Mouse (Mus musculus) lung, postnatal 0 days (tissue): ENCODE measurements around the gene Slc25a21. TPM values are rescaled to one million over a fixed set of nuclear protein-coding genes. Genes with fewer than 3 reads are reported as not detected.

Experiments used
- ATAC-seq: fragments of 200-750 bp; cut with Nextera tagmentation; 2 replicates; pipeline ENCODE4 v1.8.0; 2017; ENCODE audit warnings: moderate library complexity
- DNase-seq: peaks from one replicate; pipeline ENCODE4 v3.0.0-alpha.2; 2016; ENCODE audit warnings: low spot score
- H3K27ac ChIP-seq: fragments of 300-500 bp; sonication (generic); 2 replicates; pipeline ENCODE4 v1.5.1; 2014; ENCODE audit warnings: antibody characterized with exemption, mild to moderate bottlenecking, low read length, mixed read lengths
- H3K27me3 ChIP-seq: fragments of 300-500 bp; sonication (generic); replicated peaks from 2 replicates; pipeline ENCODE4 v1.6.1; 2014; ENCODE audit warnings: low read length, mixed read lengths; ENCODE audit not compliant: insufficient read depth
- H3K36me3 ChIP-seq: fragments of 300-500 bp; sonication (generic); 2 replicates; pipeline ENCODE4 v1.6.1; 2014; ENCODE audit warnings: low read length, mixed read lengths; ENCODE audit not compliant: insufficient read depth
- H3K4me1 ChIP-seq: fragments of 300-500 bp; sonication (generic); 2 replicates; pipeline ENCODE4 v1.6.1; 2014; ENCODE audit warnings: antibody characterized with exemption, low read depth, low read length, mixed read lengths; ENCODE audit not compliant: insufficient read depth
- H3K4me2 ChIP-seq: fragments of 300-500 bp; sonication (generic); replicated peaks from 2 replicates; pipeline ENCODE4 v1.6.1; 2014; ENCODE audit warnings: low read depth, mild to moderate bottlenecking, low read length, moderate library complexity, mixed read lengths
- H3K4me3 ChIP-seq: fragments of 300-500 bp; sonication (generic); 2 replicates; pipeline ENCODE4 v1.5.1; 2014; ENCODE audit warnings: low read depth, low read length
- H3K9ac ChIP-seq: fragments of 300-500 bp; sonication (generic); replicated peaks from 2 replicates; pipeline ENCODE4 v1.6.1; 2014; ENCODE audit warnings: low read depth, mild to moderate bottlenecking
- H3K9me3 ChIP-seq: fragments of 300-500 bp; sonication (generic); 2 replicates; pipeline ENCODE4 v1.6.1; 2016; ENCODE audit warnings: low read length, mixed read lengths
- CTCF ChIP-seq: IDR thresholded peaks from 2 replicates; pipeline ENCODE4 v1.5.1; 2016; ENCODE audit warnings: antibody characterized with exemption, mild to moderate bottlenecking
- EP300 ChIP-seq: IDR thresholded peaks from 2 replicates; pipeline ENCODE4 v1.6.1; 2016; ENCODE audit warnings: antibody characterized with exemption, mild to moderate bottlenecking, control low read depth
- WGBS: fragments of 180-500 bp; shearing (Covaris S2); extraction: QIAGEN DNeasy Blood & Tissue Kit; methylation state at CpG from one replicate; pipeline ENCODE4 v1.1.7; 2014; 5-methylcytosine and 5-hydroxymethylcytosine counted together
- polyA plus RNA-seq: library from polyadenylated mRNA; unstranded; fragments of >200 nt; fragmentation: Nextera tagmentation; extraction: Ambion mirVana; gene quantifications from 2 replicates; pipeline ENCODE4 v1.2.1, GENCODE M21; 2015

Gene Slc25a21
- polyA plus RNA-seq, 1 experiment from 2014 or later = 0.06 TPM

- no peak overlapping the region for H3K4me2 ChIP-seq
- H3K27me3 ChIP-seq = no peaks in the 10 kb centered on the region
- H3K27ac ChIP-seq = no peak overlapping the region
- no peak for TF ChIP-seq CTCF
- no peak for TF ChIP-seq EP300
- no peak for DNase-seq
- 80% methylated on average over 4 of the region's 4 CpGs for WGBS
- no peaks in the 10 kb centered on the region for H3K4me1 ChIP-seq
- H3K36me3 ChIP-seq = no peaks in the 10 kb centered on the region
- no peak overlapping the region for H3K4me3 ChIP-seq
- ATAC-seq = no peak
- H3K9me3 ChIP-seq = no peaks in the 10 kb centered on the region
- H3K9ac ChIP-seq = no peak overlapping the region
These were observed 333.3 kb downstream of the Slc25a21 start for GRCm38 (mm10) chr12:56863873-56864562.

- Histone ChIP-seq H3K4me1 (no peaks in the 10 kb centered on the region), H3K27ac (no peak overlapping the region), H3K4me2 (no peak overlapping the region), H3K9me3 (no peaks in the 10 kb centered on the region), H3K27me3 (no peaks in the 10 kb centered on the region), H3K36me3 (no peaks in the 10 kb centered on the region), H3K4me3 (no peak overlapping the region), H3K9ac (no peak overlapping the region)
- TF ChIP-seq EP300 (no peak), CTCF (no peak)
- ATAC-seq (no peak), DNase-seq (no peak)
- WGBS = 46% methylated on average over 4 of the region's 4 CpGs
These were observed 344.6 kb downstream of the Slc25a21 start for GRCm38 (mm10) chr12:56852679-56853078.

DNA sequence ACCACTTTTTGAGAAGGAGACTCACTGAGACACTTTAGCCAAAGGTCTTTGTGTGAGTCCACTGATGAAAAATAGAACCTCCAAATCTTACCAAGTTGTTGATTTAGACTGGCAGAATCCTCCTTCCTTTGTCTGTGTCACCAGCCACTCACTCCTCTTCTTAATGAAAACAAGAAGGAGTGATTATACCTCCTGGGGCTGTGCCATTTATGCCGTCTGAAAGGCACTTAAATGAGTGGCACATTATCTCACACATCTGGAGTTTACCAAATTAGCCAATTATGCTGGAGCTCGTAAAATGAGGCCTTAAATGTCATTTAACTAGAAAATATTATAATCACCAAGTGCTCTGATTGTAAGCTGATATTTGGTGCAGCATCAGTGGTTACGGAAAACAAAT is 345.8 kb downstream of the Slc25a21 start:
- TF ChIP-seq CTCF = no peak
- TF ChIP-seq EP300 = no peak
- H3K36me3 ChIP-seq = no peaks in the 10 kb centered on the region
- no peak overlapping the region for H3K4me2 ChIP-seq
- H3K4me3 ChIP-seq = no peak overlapping the region
- DNase-seq (no peak), ATAC-seq (no peak)
- H3K27me3 ChIP-seq = no peaks in the 10 kb centered on the region
- H3K4me1 ChIP-seq = no peaks in the 10 kb centered on the region
- no peak overlapping the region for H3K27ac ChIP-seq
- no peak overlapping the region for H3K9ac ChIP-seq
- H3K9me3 ChIP-seq = no peaks in the 10 kb centered on the region
- 47% methylated on average over 3 of the region's 3 CpGs for WGBS

GRCm38 (mm10) chr12:56829945-56830344 is 367.3 kb downstream of the Slc25a21 start:
- H3K36me3 ChIP-seq = no peaks in the 10 kb centered on the region
- 53% methylated on average over 1 of the region's 1 CpGs for WGBS
- no peak for DNase-seq
- H3K4me3 ChIP-seq = no peak overlapping the region
- no peaks in the 10 kb centered on the region for H3K4me1 ChIP-seq
- ATAC-seq = no peak
- no peaks in the 10 kb centered on the region for H3K27me3 ChIP-seq
- no peak overlapping the region for H3K27ac ChIP-seq
- H3K4me2 ChIP-seq = no peak overlapping the region
- H3K9ac ChIP-seq = no peak overlapping the region
- no peaks in the 10 kb centered on the region for H3K9me3 ChIP-seq
- TF ChIP-seq EP300 = no peak
- no peak for TF ChIP-seq CTCF

- Histone ChIP-seq H3K9me3 (no peaks in the 10 kb centered on the region), H3K36me3 (no peaks in the 10 kb centered on the region), H3K27ac (no peak overlapping the region), H3K9ac (no peak overlapping the region), H3K27me3 (no peaks in the 10 kb centered on the region), H3K4me2 (no peak overlapping the region), H3K4me3 (no peak overlapping the region), H3K4me1 (no peaks in the 10 kb centered on the region)
- DNase-seq = no peak
- WGBS = 10% methylated on average over 5 of the region's 5 CpGs
- TF ChIP-seq CTCF (no peak), EP300 (no peak)
- no peak; the same call in 1 of the 2 replicates for ATAC-seq
These were observed 367.8 kb downstream of the Slc25a21 start for GRCm38 (mm10) chr12:56829455-56829883.

GRCm38 (mm10) chr12:56827808-56828384 is 369.4 kb downstream of the Slc25a21 start:
- no peak for TF ChIP-seq EP300
- no peak for TF ChIP-seq CTCF
- WGBS = 57% methylated on average over 8 of the region's 8 CpGs
- no peak for ATAC-seq
- no peaks in the 10 kb centered on the region for H3K9me3 ChIP-seq
- H3K27ac ChIP-seq = no peak overlapping the region
- no peak overlapping the region for H3K4me3 ChIP-seq
- H3K36me3 ChIP-seq = no peaks in the 10 kb centered on the region
- H3K4me1 ChIP-seq = no peaks in the 10 kb centered on the region
- no peak overlapping the region for H3K9ac ChIP-seq
- no peak overlapping the region for H3K4me2 ChIP-seq
- DNase-seq = no peak
- no peaks in the 10 kb centered on the region for H3K27me3 ChIP-seq
